Mouse (Mus musculus): ENCODE results near the gene Rars2. TPM values are rescaled to one million over a fixed set of nuclear protein-coding genes. Genes with fewer than 3 reads are reported as not detected.

The Rars2 gene
- total RNA-seq, 1 experiment: 31.5 TPM

DNA sequence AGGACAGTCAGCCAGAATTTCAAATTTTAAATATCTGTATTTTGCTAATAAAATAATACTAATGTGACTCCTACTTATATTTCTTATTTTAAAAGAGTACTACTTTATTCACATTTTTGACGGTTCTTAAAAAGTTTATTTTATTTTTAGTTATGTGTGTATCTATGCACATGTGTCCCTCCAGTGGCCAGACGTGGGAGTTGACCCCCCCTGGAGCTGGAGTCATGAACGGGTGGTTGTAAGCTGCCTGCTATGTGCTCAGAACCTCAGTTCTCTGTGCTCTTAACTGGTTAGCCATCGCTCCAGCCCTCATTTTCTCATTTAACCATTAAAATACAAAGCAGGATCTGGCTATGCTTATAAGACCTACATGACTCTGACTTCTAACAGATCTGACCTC, 88.3 kb downstream of the Rars2 start:
- H3K9ac ChIP-seq (ENCODE audit: insufficient read depth, low read depth, low read length, poor library complexity, severe bottlenecking): no peak overlapping the region
- H3K4me3 ChIP-seq (ENCODE audit: insufficient read depth in 1 of 2, low read depth in 1 of 2, low read length in 2 of 2, poor library complexity in 1 of 2, severe bottlenecking in 1 of 2): no peak overlapping the region
- no peak overlapping the region for H3K27ac ChIP-seq (ENCODE audit: insufficient read depth, low read depth, low read length, poor library complexity, severe bottlenecking)
- in situ Hi-C loops (cut with MboI; ENCODE audit: low sequenced_read_pairs in 2 of 2, unreplicated experiment in 2 of 2): no loop called here
- DNase-seq (ENCODE audit: low read depth, low spot score): no peak
- TF ChIP-seq HCFC1 (IDR thresholded peaks at IDR 0.05; ENCODE audit: borderline replicate concordance, insufficient read depth, low read length): no peak
- H3K36me3 ChIP-seq (ENCODE audit: control insufficient read depth, insufficient read depth, low read length, poor library complexity, severe bottlenecking): no peaks in the 10 kb centered on the region
- no peaks in the 10 kb centered on the region for H3K4me1 ChIP-seq (ENCODE audit: control insufficient read depth in 2 of 2, insufficient read depth in 2 of 2, low read length in 2 of 2, poor library complexity in 1 of 2)
- no peaks in the 10 kb centered on the region for H3K9me3 ChIP-seq (ENCODE audit: control insufficient read depth, insufficient read depth, low read depth, low read length)

DNA sequence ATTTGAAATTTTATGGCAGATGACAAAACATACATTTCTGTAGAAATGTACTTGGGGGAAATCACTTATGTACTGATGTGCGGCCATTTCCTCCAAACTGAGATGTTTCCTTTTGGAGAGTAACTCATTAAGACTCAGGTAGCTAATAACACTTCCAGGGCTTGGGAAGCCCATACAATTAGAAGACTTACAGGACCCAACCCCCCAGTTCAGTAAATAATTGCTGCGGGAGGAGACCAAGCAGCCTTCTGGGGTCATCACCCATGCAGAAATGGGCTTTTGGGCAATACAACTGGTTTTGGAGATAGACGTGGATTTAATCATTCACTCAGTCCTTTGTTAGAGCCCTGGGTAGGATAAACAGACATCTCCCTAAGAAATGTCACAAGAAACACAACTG, 92.5 kb downstream of the Rars2 start:
- no peaks in the 10 kb centered on the region for H3K4me1 ChIP-seq (ENCODE audit: control insufficient read depth in 2 of 2, insufficient read depth in 2 of 2, low read length in 2 of 2, poor library complexity in 1 of 2)
- in situ Hi-C loops (cut with MboI; ENCODE audit: low sequenced_read_pairs in 2 of 2, unreplicated experiment in 2 of 2): no loop called here
- H3K4me3 ChIP-seq (ENCODE audit: insufficient read depth in 1 of 2, low read depth in 1 of 2, low read length in 2 of 2, poor library complexity in 1 of 2, severe bottlenecking in 1 of 2): no peak overlapping the region
- no peak overlapping the region for H3K9ac ChIP-seq (ENCODE audit: insufficient read depth, low read depth, low read length, poor library complexity, severe bottlenecking)
- H3K9me3 ChIP-seq (ENCODE audit: control insufficient read depth, insufficient read depth, low read depth, low read length): no peaks in the 10 kb centered on the region
- DNase-seq (ENCODE audit: low read depth, low spot score): no peak
- H3K36me3 ChIP-seq (ENCODE audit: control insufficient read depth, insufficient read depth, low read length, poor library complexity, severe bottlenecking): no peaks in the 10 kb centered on the region
- H3K27ac ChIP-seq (ENCODE audit: insufficient read depth, low read depth, low read length, poor library complexity, severe bottlenecking): no peak overlapping the region
- TF ChIP-seq ZC3H11A (IDR thresholded peaks at IDR 0.05; ENCODE audit: borderline replicate concordance, low read depth, low read length): no peak
- no peak for TF ChIP-seq MAFK (IDR thresholded peaks at IDR 0.05; ENCODE audit: insufficient read depth, low read depth, low read length)
- TF ChIP-seq CHD2 (IDR thresholded peaks at IDR 0.05; ENCODE audit: low read depth, low read length): no peak

DNA sequence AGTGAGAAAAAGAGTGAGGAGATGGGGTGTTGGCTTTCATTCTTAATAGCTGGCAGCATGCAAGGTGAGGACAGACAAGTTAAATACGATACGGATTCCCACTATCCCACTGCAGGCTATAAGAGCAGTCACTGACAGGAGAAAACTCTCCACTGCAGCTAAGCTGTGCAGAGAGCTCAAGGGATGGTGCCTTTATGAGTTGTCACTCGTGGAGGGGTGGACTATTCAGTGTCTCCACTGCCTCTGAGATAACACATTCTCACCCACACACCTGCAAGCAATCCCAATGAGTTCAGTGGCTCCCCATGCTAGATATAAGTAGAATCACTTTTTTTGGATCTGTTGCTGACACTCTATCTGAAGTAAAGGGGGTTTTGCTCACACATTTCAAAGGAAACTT, 93.4 kb downstream of the Rars2 start:
- in situ Hi-C loops (cut with MboI; ENCODE audit: low sequenced_read_pairs in 2 of 2, unreplicated experiment in 2 of 2): no loop called here
- H3K4me3 ChIP-seq (ENCODE audit: insufficient read depth in 1 of 2, low read depth in 1 of 2, low read length in 2 of 2, poor library complexity in 1 of 2, severe bottlenecking in 1 of 2): no peak overlapping the region
- no peak overlapping the region for H3K27ac ChIP-seq (ENCODE audit: insufficient read depth, low read depth, low read length, poor library complexity, severe bottlenecking)
- H3K4me1 ChIP-seq (ENCODE audit: control insufficient read depth in 2 of 2, insufficient read depth in 2 of 2, low read length in 2 of 2, poor library complexity in 1 of 2): no peaks in the 10 kb centered on the region
- TF ChIP-seq ZC3H11A (IDR thresholded peaks at IDR 0.05; ENCODE audit: borderline replicate concordance, low read depth, low read length): no peak
- TF ChIP-seq MAFK (IDR thresholded peaks at IDR 0.05; ENCODE audit: insufficient read depth, low read depth, low read length): no peak
- TF ChIP-seq CHD2 (IDR thresholded peaks at IDR 0.05; ENCODE audit: low read depth, low read length): no peak
- no peak for TF ChIP-seq ZNF384 (IDR thresholded peaks at IDR 0.05; ENCODE audit: low read depth, low read length)
- TF ChIP-seq HCFC1 (IDR thresholded peaks at IDR 0.05; ENCODE audit: borderline replicate concordance, insufficient read depth, low read length): no peak
- no peaks in the 10 kb centered on the region for H3K36me3 ChIP-seq (ENCODE audit: control insufficient read depth, insufficient read depth, low read length, poor library complexity, severe bottlenecking)
- H3K9ac ChIP-seq (ENCODE audit: insufficient read depth, low read depth, low read length, poor library complexity, severe bottlenecking): no peak overlapping the region
- no peak for DNase-seq (ENCODE audit: low read depth, low spot score)
- H3K9me3 ChIP-seq (ENCODE audit: control insufficient read depth, insufficient read depth, low read depth, low read length): no peaks in the 10 kb centered on the region

Other genes starting within 250 kb of the Rars2 start
- 37.4 and 56.4 TPM in 2 replicates for gene Akirin2, start 64.0 kb upstream of the Rars2 start, total RNA-seq (2012; rRNA removed)
- 72.9 and 73.9 TPM in 2 replicates for gene Orc3, start within 50 bp of the Rars2 start, total RNA-seq (2012; rRNA removed)
- gene Slc35a1, start 72.5 kb downstream of the Rars2 start, total RNA-seq (2012; rRNA removed): 35.9 and 36.9 TPM in 2 replicates
- gene Cfap206, start 115.2 kb downstream of the Rars2 start, total RNA-seq (2012; rRNA removed): 0.53 and 1.3 TPM in 2 replicates
- gene Gm136, start 141.3 kb downstream of the Rars2 start, total RNA-seq (2012; rRNA removed): not detected in 2 replicates
- 15.3 and 23.5 TPM in 2 replicates for gene Smim8, start 163.5 kb downstream of the Rars2 start, total RNA-seq (2012; rRNA removed)

All from ES-E14 (cell line).